Mouse (Mus musculus) MEL-GATA-1-ER (cell line): ENCODE measurements around the gene Surf2.

ENCODE experiments used
- DNase-seq: peaks from one replicate; pipeline ENCODE4 v3.0.0-alpha.2; 2012; ENCODE audit warnings: low read depth; ENCODE audit errors: extremely low read depth

Gene Surf2

DNA sequence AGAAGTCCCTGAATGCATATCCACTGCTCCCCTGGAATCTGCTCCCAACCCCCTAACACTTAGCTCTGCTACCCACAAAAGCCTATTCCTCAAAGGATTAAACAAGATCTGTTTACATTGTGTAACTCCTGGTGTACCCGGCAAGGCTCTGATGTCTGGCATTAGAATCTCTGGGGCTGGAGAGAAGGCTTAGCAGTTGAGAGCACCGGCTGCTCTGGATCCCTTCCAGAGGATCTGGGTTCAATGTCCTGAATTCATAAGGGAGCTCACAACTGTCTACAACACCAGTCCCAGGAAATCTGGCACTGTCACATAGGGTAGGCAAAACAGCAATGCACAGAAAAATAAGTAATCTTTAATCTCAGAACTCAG lies 41.3 kb downstream of the Surf2 start:
- DNase-seq, result no peak

DNA sequence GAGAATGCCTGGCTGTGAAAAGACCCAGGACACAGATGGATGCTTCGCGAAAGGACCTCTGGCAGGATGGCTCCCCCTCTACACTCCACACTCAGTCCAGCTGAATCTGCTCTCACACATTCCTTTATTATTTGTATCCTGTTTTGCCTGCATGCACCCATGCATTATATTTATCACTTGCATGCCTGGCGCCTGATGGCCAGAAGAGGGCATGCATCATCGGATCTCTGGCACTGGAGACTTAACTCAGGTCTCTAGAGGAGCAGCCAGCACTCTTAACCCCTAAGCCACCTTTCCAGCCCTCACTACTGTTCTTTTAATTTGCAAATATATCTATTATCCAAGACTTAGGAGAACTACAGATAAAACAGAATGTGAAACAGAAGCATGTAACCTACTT lies 44.6 kb downstream of the Surf2 start:
- DNase-seq, result no peak

DNA sequence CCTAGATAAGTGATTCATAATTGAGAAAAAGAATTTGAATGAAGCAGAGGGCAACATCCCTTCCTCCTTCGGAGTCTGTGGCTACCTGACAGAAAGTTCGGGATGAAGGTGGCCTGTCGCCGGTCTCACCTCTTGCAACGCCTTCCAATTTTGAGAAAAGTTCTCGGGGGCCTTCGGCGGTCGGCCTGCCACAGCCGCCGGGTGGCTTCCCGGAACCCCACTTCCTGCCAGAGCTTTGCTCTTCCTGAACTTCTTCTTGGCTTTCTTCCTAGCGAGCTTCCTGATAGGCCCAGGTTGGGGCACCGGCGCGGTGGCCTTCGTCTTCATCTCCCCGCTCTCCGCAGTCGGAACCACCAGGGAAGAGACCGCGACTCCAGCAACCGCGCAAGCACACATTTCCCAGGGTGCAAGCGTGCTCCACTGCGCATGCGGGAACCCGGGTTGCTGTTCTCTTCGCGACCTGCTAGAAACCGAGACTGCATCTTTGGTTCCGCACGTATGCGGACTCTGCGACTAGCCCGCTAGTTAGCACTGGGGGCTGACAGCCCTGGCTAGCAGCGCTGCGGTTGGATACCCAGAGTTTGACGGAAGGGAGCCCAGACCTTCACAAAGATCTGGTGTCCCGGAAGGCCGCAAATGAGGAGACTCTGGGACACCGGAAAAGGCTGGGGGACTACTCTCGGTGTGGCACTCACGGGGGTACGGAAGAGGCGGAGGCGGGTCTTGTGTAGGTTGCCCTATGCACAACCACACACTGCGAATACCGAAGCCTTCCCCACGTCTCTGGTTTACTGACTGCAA lies 48.0 kb downstream of the Surf2 start, which contains the start of gene Rexo4:
Gene Rexo4 (minus strand): TSS at position 464 of the 801 bp plus-strand sequence.
- peak; percentile 88 for DNase-seq

DNA sequence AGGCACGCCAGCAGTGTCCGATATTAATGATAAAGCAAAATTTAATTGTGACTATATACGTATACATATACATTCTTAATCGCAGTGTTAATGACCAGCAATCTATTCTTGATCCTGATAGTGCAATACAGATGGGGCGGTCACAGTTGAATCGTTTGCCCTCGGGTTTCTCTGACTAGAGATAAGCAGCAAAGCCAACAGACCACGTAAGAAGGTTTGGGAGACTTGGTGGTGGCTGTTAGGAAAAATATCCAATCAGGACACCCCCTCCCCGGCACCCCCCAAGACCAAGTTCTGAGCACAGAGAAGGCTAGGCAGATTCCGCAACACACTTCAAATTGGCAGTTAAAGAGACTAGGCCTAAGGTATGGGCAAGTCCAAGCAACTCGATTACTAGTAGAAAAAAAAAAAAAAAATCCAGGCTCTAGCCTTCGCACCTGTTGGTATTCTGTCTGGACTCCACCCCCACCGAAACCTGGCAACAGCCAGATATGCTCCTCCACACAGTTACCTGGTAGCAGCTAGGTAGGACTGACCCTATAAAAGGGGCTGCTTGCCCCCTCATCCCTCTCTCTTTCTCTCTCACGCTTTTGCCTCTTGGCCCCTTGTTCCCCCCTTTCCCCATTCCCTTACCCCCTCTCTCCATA lies 48.7 kb downstream of the Surf2 start:
- DNase-seq, result no peak

DNA sequence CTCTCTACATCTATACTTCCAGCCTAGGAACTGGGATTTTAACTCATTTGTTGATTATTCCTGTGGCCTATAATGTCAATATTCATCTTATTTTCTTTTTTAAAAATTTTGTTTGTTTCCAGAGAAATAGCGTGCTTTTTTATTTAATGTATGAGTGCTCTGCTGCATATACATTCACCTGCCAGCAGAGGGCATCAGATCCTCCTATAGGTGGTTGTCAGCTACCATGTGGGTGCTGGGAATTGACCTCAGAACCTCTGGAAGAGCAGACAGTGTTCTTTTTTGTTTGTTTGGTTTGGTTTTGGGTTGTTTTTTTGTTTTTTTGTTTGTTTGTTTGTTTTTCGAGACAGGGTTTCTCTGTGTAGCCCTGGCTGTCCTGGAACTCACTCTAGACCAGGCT lies 51.1 kb downstream of the Surf2 start:
- no peak for DNase-seq
